Mouse (Mus musculus) liver, adult 2 months (tissue): ENCODE results near the gene Tjp3. TPM values are rescaled to one million over a fixed set of nuclear protein-coding genes. Genes with fewer than 3 reads are reported as not detected.
A peak's percentile ranks its signal among the peaks of the same experiment; 100 is the strongest.

Source experiments
- DNase-seq: peaks from one replicate; pipeline ENCODE4 v3.0.0-alpha.2; 2011; ENCODE audit warnings: low read depth, low spot score; ENCODE audit errors: extremely low read depth
- H3K27ac ChIP-seq: fragments of 200-500 bp; replicated peaks from 2 replicates; pipeline ENCODE4 v1.5.1; 2012; ENCODE audit warnings: low read depth, mild to moderate bottlenecking, control low read depth, inconsistent platforms, low read length; ENCODE audit not compliant: insufficient read depth
- H3K27me3 ChIP-seq: fragments of 200-500 bp; 2 replicates; pipeline ENCODE4 v1.6.1; 2012; ENCODE audit warnings: mild to moderate bottlenecking, moderate library complexity, low read length, inconsistent platforms; ENCODE audit not compliant: control insufficient read depth, insufficient read depth
- H3K36me3 ChIP-seq: fragments of 200-500 bp; 2 replicates; pipeline ENCODE4 v1.6.1; 2012; ENCODE audit warnings: low read length, inconsistent platforms; ENCODE audit not compliant: control insufficient read depth, insufficient read depth
- H3K4me1 ChIP-seq: fragments of 200-500 bp; 2 replicates; pipeline ENCODE4 v1.6.1; 2011; ENCODE audit warnings: low read length; ENCODE audit not compliant: control insufficient read depth, insufficient read depth
- H3K4me3 ChIP-seq: fragments of 200-500 bp; 2 replicates; pipeline ENCODE4 v1.5.1; 2011; ENCODE audit warnings: low read depth, mild to moderate bottlenecking, control low read depth, low read length, moderate library complexity; ENCODE audit not compliant: insufficient read depth
- H3K79me2 ChIP-seq: fragments of 200-500 bp; 2 replicates; pipeline ENCODE4 v1.6.1; 2012; ENCODE audit warnings: inconsistent platforms, mild to moderate bottlenecking, low read length, moderate library complexity; ENCODE audit not compliant: control insufficient read depth, insufficient read depth
- H3K9ac ChIP-seq: fragments of 200-500 bp; 2 replicates; pipeline ENCODE4 v1.6.1; 2012; ENCODE audit warnings: low read depth, mild to moderate bottlenecking, control low read depth, inconsistent platforms, low read length
- CTCF ChIP-seq: fragments of 200-500 bp; IDR thresholded peaks from 2 replicates; pipeline ENCODE4 v1.5.1; 2011; ENCODE audit warnings: low read depth, low read length, control low read depth
- POLR2A ChIP-seq: fragments of 200-500 bp; IDR thresholded peaks from 2 replicates; pipeline ENCODE4 v1.6.1; 2011; ENCODE audit warnings: low read length, control low read depth; ENCODE audit not compliant: insufficient read depth; ENCODE audit errors: extremely low read depth
- WGBS: fragments of 180-500 bp; shearing (Covaris S2); methylation state at CpG from one replicate; pipeline ENCODE4 v1.1.7; 2018; 5-methylcytosine and 5-hydroxymethylcytosine counted together
- polyA plus RNA-seq: library from polyadenylated mRNA; depleted of rRNA; stranded (reverse); fragments of >200 nt; gene quantifications from 2 replicates; pipeline ENCODE4 v1.2.3, GENCODE M21; 2012
- total RNA-seq: library from RNA; depleted of rRNA; stranded (reverse); fragments of >200 nt; gene quantifications from 2 replicates; pipeline ENCODE4 v1.2.3, GENCODE M21; 2014

The Tjp3 gene
- total and polyA plus RNA-seq, 2 experiments: 7.6 to 24.2 TPM

DNA sequence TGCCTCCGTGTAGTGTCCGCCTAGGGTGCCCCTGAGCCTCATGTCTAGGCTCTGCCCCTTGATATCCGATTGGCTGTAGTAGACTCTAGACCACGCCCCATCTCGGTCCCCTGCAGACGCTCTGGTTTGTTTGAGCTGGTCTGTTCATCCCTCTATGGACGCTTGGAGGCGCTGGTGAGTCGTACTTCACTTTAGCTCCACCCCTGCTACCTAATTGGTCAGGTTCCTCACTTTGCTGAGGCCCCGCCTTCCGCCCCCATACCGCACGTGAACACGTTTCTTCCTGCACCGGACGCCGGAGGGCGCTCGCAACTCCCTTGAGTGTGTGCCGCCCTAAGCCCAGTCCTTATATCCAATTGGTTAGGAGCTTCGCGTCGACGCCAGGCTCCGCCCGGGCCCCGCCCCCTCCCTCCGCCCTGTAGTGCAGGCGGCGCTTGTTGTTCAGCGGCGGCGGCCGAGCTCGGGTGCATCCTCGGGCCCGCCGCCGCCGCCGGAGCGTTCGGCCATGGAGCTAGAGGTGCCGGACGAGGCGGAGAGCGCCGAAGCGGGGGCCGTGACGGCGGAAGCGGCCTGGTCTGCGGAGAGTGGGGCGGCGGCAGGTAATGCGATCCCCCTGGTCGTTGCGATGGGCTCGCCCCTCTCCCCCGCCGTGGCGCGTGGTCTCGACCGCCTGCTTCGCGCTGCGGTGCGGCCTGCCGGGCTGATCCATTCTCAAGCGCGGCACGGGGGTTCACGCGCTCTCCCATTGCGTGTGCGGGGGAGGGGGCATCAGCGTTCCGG, 1.4 kb upstream of the Tjp3 start, which contains the start of gene Pip5k1c:
Gene Pip5k1c (plus strand): TSS at position 410 of the 780 bp plus-strand sequence.
- peaks cover 30% of the 10 kb centered on the region for H3K4me1 ChIP-seq
- under 1% methylated on average over 80 of the region's 80 CpGs for WGBS
- peak; percentile 98 for DNase-seq
- peak; percentile 71; the same call in 1 of the 2 replicates for TF ChIP-seq POLR2A
- TF ChIP-seq CTCF: peak; percentile 81
- H3K27me3 ChIP-seq: no peaks in the 10 kb centered on the region
- H3K4me3 ChIP-seq: peak within 1 kb of the TSS; percentile 76
- peak within 1 kb of the TSS; percentile 58 for H3K27ac ChIP-seq
- H3K36me3 ChIP-seq: no peaks in the 10 kb centered on the region
- H3K79me2 ChIP-seq: peaks cover 51% of the 10 kb centered on the region
- H3K9ac ChIP-seq: peak within 1 kb of the TSS; percentile 89

DNA sequence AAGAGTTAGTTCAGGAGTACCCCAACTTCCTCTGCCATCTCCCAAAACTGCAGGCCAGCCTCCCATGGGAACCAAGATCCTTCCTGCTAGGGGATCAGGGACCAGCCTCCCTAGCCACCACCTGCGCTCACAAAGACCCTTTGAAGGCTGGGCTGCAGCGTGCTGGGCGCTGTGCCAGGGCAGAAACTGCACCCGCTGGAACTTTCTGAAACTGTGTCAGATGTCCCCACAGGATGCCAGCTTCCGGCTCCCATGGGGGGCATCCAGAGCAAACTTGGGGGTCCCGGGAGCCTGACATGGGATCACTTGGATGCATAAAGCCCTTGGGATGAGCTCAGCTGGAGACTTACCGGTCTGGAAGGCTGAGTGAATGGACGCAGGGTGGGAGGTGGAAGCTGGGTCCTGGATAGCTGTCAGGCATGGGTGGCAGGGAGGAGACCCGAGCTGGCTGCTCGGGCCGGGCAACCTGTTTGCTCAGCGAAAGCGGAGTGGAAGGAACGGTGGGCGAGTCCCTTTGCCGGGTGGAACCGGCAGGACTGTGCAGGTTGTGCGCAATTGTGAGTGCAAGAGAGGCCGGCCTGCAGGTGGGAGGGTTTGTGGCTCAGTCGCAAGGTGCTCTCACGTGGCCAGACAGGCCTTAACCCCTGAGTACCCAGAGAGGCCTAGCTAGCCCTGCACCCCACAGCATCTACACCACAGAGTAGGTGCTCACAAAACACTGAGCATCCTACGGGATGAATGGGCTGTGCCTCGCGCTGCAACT, 502 bp downstream of the Tjp3 start:
- WGBS: 21% methylated on average over 24 of the region's 24 CpGs

DNA sequence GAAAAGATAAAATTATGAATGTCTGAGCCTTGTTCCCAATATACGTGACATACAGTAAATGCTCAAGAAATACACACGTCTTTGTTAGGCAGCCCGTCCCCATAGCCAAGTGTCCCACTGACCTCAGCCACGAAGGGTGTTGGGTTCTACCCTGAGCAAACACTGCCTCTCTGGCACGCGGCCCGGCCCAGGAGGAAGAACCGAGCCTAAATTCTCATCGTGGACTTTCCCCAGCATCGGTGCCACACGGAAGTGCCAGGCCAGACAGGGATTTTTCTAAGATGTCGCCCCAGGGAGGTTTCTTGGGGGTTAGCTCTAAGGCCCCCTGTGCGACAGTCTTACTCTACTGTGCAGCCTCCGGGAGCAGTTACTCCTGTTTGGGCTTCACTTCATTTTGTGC, 1.6 kb downstream of the Tjp3 start:
- no peaks in the 10 kb centered on the region for H3K36me3 ChIP-seq
- peak overlapping the region; percentile 67; the same call in 1 of the 2 replicates for H3K4me3 ChIP-seq
- H3K79me2 ChIP-seq: peaks cover 37% of the 10 kb centered on the region; the same call in 1 of the 2 replicates
- H3K27me3 ChIP-seq: no peaks in the 10 kb centered on the region
- TF ChIP-seq CTCF: no peak
- TF ChIP-seq POLR2A: no peak
- peak; percentile 89 for DNase-seq
- 18% methylated on average over 14 of the region's 14 CpGs for WGBS
- peak overlapping the region; percentile 85 for H3K27ac ChIP-seq
- H3K4me1 ChIP-seq: peaks cover 31% of the 10 kb centered on the region
- H3K9ac ChIP-seq: 0 out of 2 replicates have a peak overlapping the region, but pooled peaks have one; percentile 12

More for the DNA sequence above, 502 bp downstream of the Tjp3 start:
- peaks cover 39% of the 10 kb centered on the region for H3K79me2 ChIP-seq
- H3K36me3 ChIP-seq: no peaks in the 10 kb centered on the region
- peak overlapping the region; percentile 59 for H3K9ac ChIP-seq
- no peaks in the 10 kb centered on the region for H3K27me3 ChIP-seq
- H3K27ac ChIP-seq: peak overlapping the region; percentile 85
- H3K4me1 ChIP-seq: peaks cover 34% of the 10 kb centered on the region
- peak; percentile 78 for DNase-seq
- H3K4me3 ChIP-seq: peak overlapping the region; percentile 67
- TF ChIP-seq CTCF: no peak
- 0 out of 2 replicates have a peak, but pooled peaks have one; percentile 45 for TF ChIP-seq POLR2A

DNA sequence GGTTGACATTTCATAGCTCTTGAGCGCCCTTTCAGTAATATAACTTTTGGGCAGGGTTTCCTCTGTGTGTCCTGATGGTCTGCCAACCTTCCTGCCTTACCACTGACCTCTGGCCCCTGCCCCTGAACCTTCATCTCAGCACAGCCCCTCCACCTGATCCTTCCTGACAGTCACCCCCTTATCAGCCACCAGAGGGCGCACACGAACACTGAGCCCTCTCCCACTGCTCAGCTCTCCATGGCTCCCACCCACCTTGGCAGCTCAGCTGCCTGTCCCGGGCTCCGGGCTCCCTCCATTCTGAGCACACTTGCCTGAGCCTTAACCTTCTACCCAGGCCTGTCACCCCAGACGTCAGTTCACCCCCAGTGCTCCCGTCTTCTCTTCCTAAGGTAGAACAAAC, 2.1 kb downstream of the Tjp3 start:
- Histone ChIP-seq H3K27ac (peak overlapping the region; percentile 57), H3K9ac (peak overlapping the region; percentile 7; the same call in 1 of the 2 replicates), H3K27me3 (no peaks in the 10 kb centered on the region), H3K4me1 (peaks cover 31% of the 10 kb centered on the region), H3K36me3 (no peaks in the 10 kb centered on the region), H3K4me3 (peak overlapping the region; percentile 11; the same call in 1 of the 2 replicates), H3K79me2 (peaks cover 31% of the 10 kb centered on the region; the same call in 1 of the 2 replicates)
- TF ChIP-seq POLR2A (no peak), CTCF (peak; percentile 95)
- under 1% methylated on average over 7 of the region's 7 CpGs for WGBS
- DNase-seq: peak; percentile 66

DNA sequence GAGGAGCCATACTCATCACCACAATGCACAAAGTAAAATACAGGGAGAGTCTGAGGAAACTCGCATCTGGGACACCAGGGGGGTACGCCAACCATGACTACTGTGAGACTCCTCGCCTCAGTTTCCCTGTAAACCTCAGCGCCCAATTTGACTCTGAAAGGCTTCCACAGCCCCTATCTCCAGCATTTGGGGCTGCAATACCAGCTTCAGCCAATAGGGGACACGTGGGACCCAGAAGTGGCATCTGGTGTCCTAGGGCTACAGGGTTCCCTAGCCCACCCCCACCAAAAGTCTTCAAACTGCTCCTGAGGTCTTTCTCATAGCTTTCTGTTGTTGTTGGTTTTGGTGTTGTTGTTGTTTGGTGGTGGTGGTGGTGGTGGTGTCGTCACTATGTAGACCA, 2.8 kb downstream of the Tjp3 start:
- Histone ChIP-seq H3K4me1 (peaks cover 27% of the 10 kb centered on the region), H3K36me3 (no peaks in the 10 kb centered on the region), H3K27me3 (no peaks in the 10 kb centered on the region), H3K27ac (no peak overlapping the region), H3K9ac (no peak overlapping the region), H3K4me3 (no peak overlapping the region), H3K79me2 (peaks cover 25% of the 10 kb centered on the region; the same call in 1 of the 2 replicates)
- no peak for DNase-seq
- 61% methylated on average over 6 of the region's 6 CpGs for WGBS
- TF ChIP-seq CTCF: peak; percentile 69
- TF ChIP-seq POLR2A: no peak
